Mouse (Mus musculus) heart, adult 9 months (tissue): ENCODE measurements at regions not wholly inside any gene's neighbourhood (a gene's known extent, or its start where the extent isn't known, plus 50 kb on each side); places are given as distances from the start of the nearest gene placed in this dataset.
"Not testable (repeated sequence)": the region's sequence is repeated elsewhere in the genome, so short reads cannot be mapped to it uniquely, and the experiment has no call there.

Source experiments
- DNase-seq, 2 experiments: peaks; one replicate each; pipeline ENCODE4 v3.0.0; 2022; ENCODE audit warnings: low spot score in 2 of 2

- DNase-seq = no peak
These were observed 54.4 kb upstream of the Tcf12 start for GRCm38 (mm10) chr9:72166084-72166483.

GRCm38 (mm10) chr9:72166611-72167010 is 54.9 kb upstream of the Tcf12 start:
- DNase-seq = no peak

DNA sequence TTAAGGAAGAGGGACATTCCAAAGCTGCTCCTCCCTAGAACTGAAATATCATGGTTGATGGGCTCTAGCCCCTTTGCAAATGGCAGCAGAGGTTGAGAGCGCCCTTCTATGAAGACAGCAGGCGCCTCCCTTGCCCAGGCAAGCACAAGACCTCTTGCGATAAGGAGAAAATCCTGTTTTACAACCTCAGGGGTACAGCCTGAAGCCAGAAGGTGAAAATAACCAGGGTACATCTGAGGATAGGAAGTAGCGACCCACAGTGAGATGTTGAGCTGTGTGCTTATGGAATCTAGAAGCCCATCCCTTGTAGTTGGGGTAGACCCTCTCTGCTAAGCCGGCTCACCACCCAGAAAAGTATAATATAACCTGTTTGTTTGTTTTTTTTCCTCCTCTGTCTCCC is 57.6 kb upstream of the Tcf12 start:
- DNase-seq = no peak

GRCm38 (mm10) chr9:72169728-72170188 is 58.1 kb upstream of the Tcf12 start:
- DNase-seq = peak; percentile 58 to 68

- no peak for DNase-seq
These were observed 58.6 kb upstream of the Tcf12 start for GRCm38 (mm10) chr9:72170235-72170634.

GRCm38 (mm10) chr9:72172331-72172730 is 60.7 kb upstream of the Tcf12 start:
- no peak for DNase-seq

- peak in 1 of 2 experiments; percentile 11 for DNase-seq
These were observed 69.3 kb upstream of the Tcf12 start for GRCm38 (mm10) chr9:72180972-72181371.

DNA sequence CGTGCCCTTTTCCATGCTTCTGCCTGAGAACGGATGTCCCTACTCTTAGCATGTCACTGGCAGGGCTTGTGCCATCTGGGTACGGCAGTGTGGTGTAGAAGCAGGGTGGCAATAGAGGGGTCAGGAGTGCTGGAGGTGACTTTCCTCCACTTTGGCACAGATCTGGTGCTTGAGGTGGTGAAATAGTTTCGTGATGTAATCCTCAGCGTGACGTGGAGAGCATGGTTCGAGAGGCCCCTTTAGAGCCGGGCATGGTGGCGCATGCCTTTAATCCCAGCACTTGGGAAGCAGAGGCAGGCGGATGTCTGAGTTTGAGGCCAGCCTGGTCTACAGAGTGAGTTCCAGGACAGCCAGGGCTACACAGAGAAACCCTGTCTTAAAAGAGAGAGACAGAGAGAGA is 71.7 kb upstream of the Tcf12 start:
- DNase-seq = no peak

GRCm38 (mm10) chr9:72183925-72184324 is 72.3 kb upstream of the Tcf12 start:
- peak; percentile 21 to 44 for DNase-seq

DNA sequence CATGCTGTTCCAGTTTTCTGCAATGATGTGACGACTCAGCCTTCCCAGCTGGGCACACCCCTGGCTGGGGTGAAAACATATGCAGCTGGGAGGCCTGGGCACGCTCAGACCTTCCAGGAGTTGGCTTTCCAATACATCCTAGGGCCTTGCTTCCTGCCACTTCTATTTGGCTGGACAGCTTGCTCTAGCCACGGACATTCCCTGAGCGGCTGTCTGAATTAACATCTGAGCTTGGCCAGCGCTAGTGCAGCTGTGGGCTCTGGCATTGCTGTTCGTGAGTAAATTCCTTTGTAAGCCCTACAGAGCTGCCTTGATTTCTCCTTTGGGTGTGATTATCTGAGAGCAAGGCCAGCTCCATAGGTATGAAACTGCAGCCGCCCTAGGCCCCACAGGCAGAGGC is 78.2 kb upstream of the Tcf12 start:
- peak in 1 of 2 experiments; percentile 8 for DNase-seq

GRCm38 (mm10) chr9:72190631-72191030 is 79.0 kb upstream of the Tcf12 start:
- DNase-seq = no peak

GRCm38 (mm10) chr9:72191091-72191490 is 79.4 kb upstream of the Tcf12 start:
- DNase-seq = no peak

GRCm38 (mm10) chr9:72192051-72192952 is 80.6 kb upstream of the Tcf12 start:
- DNase-seq = peak; percentile 60 to 62

DNA sequence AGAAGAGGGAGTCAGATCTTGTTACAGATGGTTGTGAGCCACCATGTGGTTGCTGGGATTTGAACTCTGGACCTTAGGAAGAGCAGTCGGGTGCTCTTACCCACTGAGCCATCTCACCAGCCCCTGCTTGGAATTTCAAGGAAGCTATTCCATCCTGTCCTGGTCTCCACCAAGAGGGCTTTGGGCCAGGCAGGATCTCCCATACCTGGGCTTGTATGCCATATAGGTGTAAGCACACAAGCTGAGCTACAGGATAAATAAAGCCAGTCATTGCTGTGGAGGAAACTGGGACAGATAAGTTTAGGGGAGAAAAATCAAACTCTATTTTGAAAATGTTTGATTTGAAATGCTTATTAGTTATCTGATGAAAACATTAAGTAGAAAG is 81.3 kb upstream of the Tcf12 start:
- DNase-seq = not testable (repeated sequence)

GRCm38 (mm10) chr9:72195348-72195747 is 79.3 kb upstream of the Zfp280d start:
- DNase-seq = no peak

DNA sequence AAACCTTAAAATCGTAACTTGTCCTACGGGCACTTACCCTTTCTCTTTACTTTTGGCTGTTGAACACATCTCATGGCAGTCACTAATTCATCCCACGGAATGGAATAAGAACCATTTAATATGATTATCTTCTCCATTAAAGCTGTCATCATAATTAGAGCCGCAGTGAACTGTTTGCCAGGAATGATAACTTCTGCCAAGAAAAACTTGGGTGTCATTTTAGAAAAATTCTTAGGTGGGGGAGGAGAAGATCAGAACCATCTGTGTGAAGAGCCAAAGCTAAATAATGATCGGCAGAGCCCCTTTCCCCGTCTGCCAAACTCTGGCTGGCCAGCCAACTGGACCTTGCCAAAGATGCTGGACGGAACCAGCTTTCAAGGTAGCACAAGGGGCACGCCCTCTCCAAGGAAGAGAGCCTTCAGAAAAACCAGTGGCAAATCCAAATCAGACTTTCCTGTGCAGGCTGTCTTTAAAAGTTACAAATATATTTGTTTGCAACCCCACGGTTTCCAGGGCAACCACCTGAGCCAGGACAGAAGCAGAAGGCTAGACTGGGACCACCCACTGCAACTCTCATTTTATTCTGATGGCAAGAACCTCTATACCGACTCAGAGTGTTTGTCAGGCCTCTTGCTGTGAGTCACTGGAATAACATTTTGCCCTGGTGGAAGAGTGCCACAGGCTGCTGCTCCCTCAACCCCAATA is 77.9 kb upstream of the Zfp280d start:
- DNase-seq = peak; percentile 27 to 48

GRCm38 (mm10) chr9:72197331-72197732 is 77.3 kb upstream of the Zfp280d start:
- DNase-seq = peak; percentile 28 to 52

DNA sequence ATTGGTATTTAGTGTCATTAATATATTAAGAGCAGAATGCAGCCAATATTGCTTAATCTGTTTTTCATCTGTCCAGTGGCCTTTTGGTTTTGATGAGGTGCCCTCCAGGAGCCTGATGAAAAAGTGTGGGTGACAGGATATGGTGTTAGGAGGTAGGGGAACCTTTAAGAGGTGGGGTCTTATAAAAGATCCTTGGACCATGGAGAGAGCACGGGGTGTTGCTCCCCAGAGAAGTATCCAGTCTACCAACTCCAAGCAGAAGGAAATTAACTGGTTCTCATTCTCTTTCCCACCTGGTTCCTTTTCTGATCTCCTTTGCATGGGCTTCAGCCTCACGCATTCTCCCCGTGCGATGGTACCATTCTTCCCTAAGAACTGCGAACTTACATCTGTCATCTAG is 75.7 kb upstream of the Zfp280d start:
- no peak for DNase-seq

DNA sequence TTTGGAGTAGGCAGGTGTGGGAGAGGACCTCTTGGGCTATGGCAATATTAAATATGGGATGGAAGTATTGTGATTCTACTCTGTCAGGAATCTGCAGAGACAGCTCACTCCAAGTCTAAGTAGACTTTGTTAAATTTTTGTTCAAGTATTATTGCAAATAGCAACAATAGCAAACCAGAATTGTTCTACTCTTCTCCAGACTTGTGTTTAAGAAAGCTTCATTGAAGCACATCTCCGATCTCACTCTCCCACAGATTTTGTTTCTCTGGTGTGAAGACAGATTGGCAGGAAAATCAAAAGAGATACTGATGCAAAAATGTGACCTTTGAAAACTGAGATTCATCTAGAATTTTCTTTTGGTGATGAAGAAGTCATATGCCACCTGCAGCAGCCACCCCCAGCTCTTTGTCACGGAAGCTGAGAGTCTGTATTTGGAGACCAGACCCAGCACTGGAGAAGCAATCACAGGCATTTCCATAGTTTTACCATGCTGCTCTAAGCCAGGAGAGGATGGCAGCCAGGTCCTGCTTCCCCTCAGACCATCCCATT is 70.2 kb upstream of the Zfp280d start:
- DNase-seq = no peak

- no peak for DNase-seq
These were observed 68.8 kb upstream of the Zfp280d start for GRCm38 (mm10) chr9:72205815-72206214.

DNA sequence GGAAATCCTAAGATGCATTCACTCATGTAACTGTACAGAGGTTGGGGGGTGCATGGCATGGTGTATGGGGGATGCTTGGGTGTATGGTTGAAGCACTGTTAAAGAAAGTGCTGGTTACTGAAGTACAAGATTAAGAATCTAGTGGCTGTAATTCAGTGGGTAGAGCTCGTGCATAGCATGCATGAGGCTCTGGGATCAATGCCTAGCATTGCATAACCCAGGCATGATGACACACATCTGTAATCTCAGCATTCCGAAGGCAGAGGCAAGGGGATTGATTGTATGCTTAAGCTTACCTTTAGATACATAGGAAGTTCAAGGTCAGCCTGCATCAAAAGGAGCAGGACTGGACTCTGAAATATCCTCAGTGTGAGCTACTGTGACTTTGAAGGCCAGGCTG is 67.7 kb upstream of the Zfp280d start:
- DNase-seq = peak in 1 of 2 experiments; percentile 51

- no peak for DNase-seq
These were observed 66.4 kb upstream of the Zfp280d start for GRCm38 (mm10) chr9:72208296-72208695.
